Mouse (Mus musculus) hindbrain, embryonic 14.5 days (tissue): Measurements from ENCODE around the gene Hoxa10. TPM values are rescaled to one million over a fixed set of nuclear protein-coding genes. Genes with fewer than 3 reads are reported as not detected.

ENCODE experiments used
- ATAC-seq: fragments of 200-750 bp; cut with Nextera tagmentation; 2 replicates; pipeline ENCODE4 v1.8.0; 2017; ENCODE audit warnings: moderate number of reproducible peaks, mild to moderate bottlenecking, moderate TSS enrichment, moderate library complexity; ENCODE audit not compliant: low FRiP score
- DNase-seq: peaks from one replicate; pipeline ENCODE4 v3.0.0-alpha.2; 2015; ENCODE audit warnings: low spot score
- H3K27ac ChIP-seq: fragments of 300-500 bp; sonication (generic); 2 replicates; pipeline ENCODE4 v1.5.1; 2014; ENCODE audit warnings: mild to moderate bottlenecking, moderate library complexity
- H3K27me3 ChIP-seq: fragments of 300-500 bp; sonication (generic); 2 replicates; pipeline ENCODE4 v1.6.1; 2014; ENCODE audit warnings: mild to moderate bottlenecking, low read length, mixed read lengths; ENCODE audit not compliant: control insufficient read depth, insufficient read depth
- H3K36me3 ChIP-seq: fragments of 300-500 bp; sonication (generic); replicated peaks from 2 replicates; pipeline ENCODE4 v1.6.1; 2014; ENCODE audit not compliant: control insufficient read depth, insufficient read depth
- H3K4me1 ChIP-seq: fragments of 300-500 bp; sonication (generic); replicated peaks from 2 replicates; pipeline ENCODE4 v1.6.1; 2014; ENCODE audit warnings: antibody characterized with exemption, low read length, mixed read lengths; ENCODE audit not compliant: control insufficient read depth, insufficient read depth
- H3K4me2 ChIP-seq: fragments of 300-500 bp; sonication (generic); replicated peaks from 2 replicates; pipeline ENCODE4 v1.6.1; 2014; ENCODE audit warnings: mild to moderate bottlenecking, moderate library complexity
- H3K4me3 ChIP-seq: fragments of 300-500 bp; sonication (generic); replicated peaks from 2 replicates; pipeline ENCODE4 v1.5.1; 2014; ENCODE audit warnings: mild to moderate bottlenecking, low read length
- H3K9ac ChIP-seq: fragments of 300-500 bp; sonication (generic); 2 replicates; pipeline ENCODE4 v1.6.1; 2014
- H3K9me3 ChIP-seq: fragments of 300-500 bp; sonication (generic); 2 replicates; pipeline ENCODE4 v1.6.1; 2016; ENCODE audit warnings: low read length; ENCODE audit not compliant: control insufficient read depth
- WGBS: fragments of 180-500 bp; shearing (Covaris S2); extraction: QIAGEN DNeasy Blood & Tissue Kit; methylation state at CpG from one replicate; pipeline ENCODE4 v1.1.7; 2014; 5-methylcytosine and 5-hydroxymethylcytosine counted together
- polyA plus RNA-seq: library from polyadenylated mRNA; unstranded; fragments of >200 nt; fragmentation: Nextera tagmentation; extraction: Ambion mirVana; gene quantifications from 2 replicates; pipeline ENCODE4 v1.2.1, GENCODE M21; 2014

Hoxa10 gene
- polyA plus RNA-seq, 1 experiment from 2014 or later = 0.37 TPM

DNA sequence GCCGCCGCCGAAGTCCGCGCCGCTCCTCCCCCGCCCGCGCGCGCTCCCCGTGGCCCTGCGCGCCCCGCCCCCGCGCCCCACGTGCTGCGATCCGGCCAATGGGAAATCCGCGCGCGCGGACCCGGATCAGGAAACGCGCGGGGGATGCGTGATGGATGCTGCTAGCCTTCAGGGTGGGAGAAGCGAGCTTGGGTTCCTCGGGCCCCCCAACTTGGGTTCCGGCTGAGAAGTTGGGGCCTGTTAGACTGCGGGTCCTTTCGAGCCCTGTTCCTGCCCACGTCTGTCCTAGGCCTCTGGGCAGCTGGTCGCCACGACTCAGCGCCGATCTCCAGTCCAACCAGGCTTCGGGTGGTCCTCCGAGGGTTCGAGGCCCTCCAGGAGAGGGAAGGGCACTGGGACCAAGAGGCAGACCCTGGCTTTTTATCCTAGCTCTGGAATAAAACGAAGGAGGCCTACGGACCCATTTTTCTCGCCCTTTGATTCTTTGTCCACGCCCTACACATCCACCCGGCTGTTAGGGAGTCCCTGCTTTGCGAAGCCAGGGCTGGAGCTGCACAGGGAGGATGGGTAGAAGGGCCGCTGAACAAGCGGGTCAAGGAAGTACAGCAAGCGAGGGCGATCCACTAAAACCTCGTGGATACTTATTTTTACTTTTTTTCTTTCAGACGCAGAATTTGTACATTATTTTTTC lies 48.6 kb downstream of the Hoxa10 start:
- H3K27ac ChIP-seq = peak overlapping the region; percentile 95
- under 1% methylated on average over 24 of the region's 55 CpGs for WGBS
- H3K9me3 ChIP-seq = no peaks in the 10 kb centered on the region
- H3K4me2 ChIP-seq = peak overlapping the region; percentile 81
- ATAC-seq (peak; percentile 82), DNase-seq (peak; percentile 81)
- H3K36me3 ChIP-seq = no peaks in the 10 kb centered on the region
- peaks cover 88% of the 10 kb centered on the region for H3K27me3 ChIP-seq
- peak overlapping the region; percentile 51 for H3K4me3 ChIP-seq
- peak overlapping the region; percentile 70 for H3K9ac ChIP-seq
- H3K4me1 ChIP-seq = no peaks in the 10 kb centered on the region

GRCm38 (mm10) chr6:52190906-52191810 lies 49.5 kb downstream of the Hoxa10 start, which contains the start of gene Hoxa4:
TSS of gene Hoxa4 (minus strand) at chr6:52191753.
- Histone ChIP-seq H3K4me3 (peak within 1 kb of the TSS; percentile 51), H3K9ac (peak within 1 kb of the TSS; percentile 85), H3K4me1 (no peaks in the 10 kb centered on the region), H3K36me3 (no peaks in the 10 kb centered on the region), H3K4me2 (peak within 1 kb of the TSS; percentile 81), H3K27me3 (peaks cover 88% of the 10 kb centered on the region), H3K27ac (peak within 1 kb of the TSS; percentile 100), H3K9me3 (no peaks in the 10 kb centered on the region)
- peak; percentile 31 for ATAC-seq
- 1% methylated on average over 84 of the region's 102 CpGs for WGBS
- DNase-seq = no peak

DNA sequence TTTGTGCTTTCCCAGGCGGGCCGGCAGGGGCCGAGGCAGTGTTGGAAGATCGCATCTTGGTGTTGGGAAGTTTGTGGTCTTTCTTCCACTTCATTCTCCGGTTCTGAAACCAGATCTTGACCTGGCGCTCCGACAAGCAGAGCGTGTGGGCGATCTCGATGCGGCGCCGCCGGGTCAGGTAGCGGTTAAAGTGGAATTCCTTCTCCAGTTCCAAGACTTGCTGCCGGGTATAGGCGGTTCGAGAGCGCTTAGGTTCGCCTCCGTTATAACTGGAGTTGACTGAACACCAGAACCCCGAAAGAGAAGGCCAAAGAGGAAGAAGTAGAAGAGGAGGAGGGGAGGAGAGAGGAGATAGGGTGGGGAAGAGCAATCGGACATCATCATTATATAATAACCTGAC lies 50.2 kb downstream of the Hoxa10 start:
- Histone ChIP-seq H3K4me2 (peak overlapping the region; percentile 81), H3K4me3 (peak overlapping the region; percentile 51)

GRCm38 (mm10) chr6:52189909-52190308 lies 50.7 kb downstream of the Hoxa10 start:
- Histone ChIP-seq H3K27me3 (peaks cover 91% of the 10 kb centered on the region), H3K4me2 (peak overlapping the region; percentile 81), H3K9ac (peak overlapping the region; percentile 85), H3K4me1 (no peaks in the 10 kb centered on the region), H3K9me3 (no peaks in the 10 kb centered on the region), H3K4me3 (peak overlapping the region; percentile 51), H3K36me3 (no peaks in the 10 kb centered on the region), H3K27ac (peak overlapping the region; percentile 100)
- WGBS = 4% methylated on average over 8 of the region's 8 CpGs
- DNase-seq (no peak), ATAC-seq (no peak)

More for the DNA sequence above, 50.2 kb downstream of the Hoxa10 start:
- Histone ChIP-seq H3K9me3 (no peaks in the 10 kb centered on the region), H3K36me3 (no peaks in the 10 kb centered on the region), H3K27me3 (peaks cover 89% of the 10 kb centered on the region), H3K9ac (peak overlapping the region; percentile 85), H3K4me1 (no peaks in the 10 kb centered on the region), H3K27ac (peak overlapping the region; percentile 100)
- ATAC-seq (no peak), DNase-seq (no peak)
- under 1% methylated on average over 23 of the region's 23 CpGs for WGBS

GRCm38 (mm10) chr6:52189172-52189591 lies 51.5 kb downstream of the Hoxa10 start:
- peak overlapping the region; percentile 100 for H3K27ac ChIP-seq
- peak overlapping the region; percentile 85 for H3K9ac ChIP-seq
- 0 out of 2 replicates have a peak, but pooled peaks cover 7% of the 10 kb centered on the region for H3K4me1 ChIP-seq
- peaks cover 91% of the 10 kb centered on the region for H3K27me3 ChIP-seq
- no peaks in the 10 kb centered on the region for H3K9me3 ChIP-seq
- H3K4me3 ChIP-seq = peak overlapping the region; percentile 51
- H3K4me2 ChIP-seq = peak overlapping the region; percentile 81
- DNase-seq (no peak), ATAC-seq (no peak)
- no peaks in the 10 kb centered on the region for H3K36me3 ChIP-seq
- 8% methylated on average over 5 of the region's 5 CpGs for WGBS

DNA sequence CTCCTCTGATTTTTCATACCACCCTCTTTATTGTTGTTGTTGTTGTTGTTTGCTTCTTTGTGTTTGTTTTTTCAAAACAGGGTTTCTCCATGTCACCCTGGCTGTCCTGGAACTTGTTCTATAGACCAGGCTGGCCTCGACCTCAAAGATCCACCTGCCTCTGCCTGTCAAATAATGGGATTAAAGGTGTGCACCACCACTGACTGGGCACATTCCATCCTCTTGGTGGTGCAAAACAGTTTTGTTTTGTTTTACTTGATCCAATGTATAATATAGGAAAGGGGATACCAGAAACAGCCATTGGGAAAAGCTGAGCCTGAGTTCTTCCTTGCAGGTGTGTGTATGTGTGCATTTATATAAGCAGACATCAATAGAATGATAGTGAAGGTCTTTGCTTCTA lies 54.2 kb downstream of the Hoxa10 start:
- peaks cover 17% of the 10 kb centered on the region; the same call in 1 of the 2 replicates for H3K4me1 ChIP-seq
- no peak overlapping the region for H3K4me3 ChIP-seq
- H3K27me3 ChIP-seq = peaks cover 94% of the 10 kb centered on the region
- H3K9me3 ChIP-seq = no peaks in the 10 kb centered on the region
- no peak for ATAC-seq
- H3K4me2 ChIP-seq = peak overlapping the region; percentile 81
- 0 out of 2 replicates have a peak overlapping the region, but pooled peaks have one; percentile 6 for H3K9ac ChIP-seq
- DNase-seq = no peak
- no peaks in the 10 kb centered on the region for H3K36me3 ChIP-seq
- WGBS = 11% methylated on average over 1 of the region's 1 CpGs
- peak overlapping the region; percentile 100 for H3K27ac ChIP-seq

DNA sequence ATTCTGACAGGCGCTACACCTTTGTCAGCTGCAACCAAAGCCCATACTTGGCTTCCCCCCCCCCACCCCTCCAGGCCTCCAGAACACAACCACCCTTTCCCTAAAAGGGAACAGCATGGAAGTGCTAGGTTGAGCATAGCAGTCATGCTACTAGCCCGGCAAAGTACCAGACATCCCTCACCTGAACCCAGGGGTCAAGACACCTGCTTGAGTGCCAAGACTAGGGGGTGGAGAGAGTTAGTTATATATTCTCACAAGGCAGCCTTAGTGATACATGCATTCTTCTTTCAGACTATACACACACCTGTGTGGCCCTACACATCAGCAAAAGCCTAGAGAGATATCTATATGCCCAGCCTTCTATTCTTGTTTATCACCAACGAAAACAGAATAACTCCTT lies 54.8 kb downstream of the Hoxa10 start:
- peaks cover 98% of the 10 kb centered on the region for H3K27me3 ChIP-seq
- no peaks in the 10 kb centered on the region for H3K9me3 ChIP-seq
- H3K4me2 ChIP-seq = peak overlapping the region; percentile 81

DNA sequence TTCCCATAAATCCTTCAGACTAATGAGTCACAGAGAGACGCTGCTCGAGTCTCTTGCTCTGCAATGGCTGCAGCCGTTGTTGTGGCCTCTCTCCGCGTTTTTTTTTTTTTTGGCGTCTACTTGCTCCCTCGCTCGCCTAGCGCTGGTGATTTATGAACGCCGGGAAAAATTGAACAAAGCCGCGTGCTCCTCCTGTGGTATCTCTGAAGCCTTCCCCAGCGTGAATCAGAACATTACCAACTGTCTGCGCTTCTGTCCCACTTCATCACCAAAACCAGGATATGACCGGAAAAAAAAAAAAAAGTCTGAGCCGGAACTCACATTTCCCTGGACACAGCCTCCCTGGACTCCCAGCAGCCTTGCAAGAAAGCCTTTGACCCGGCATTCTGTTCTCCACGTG lies 55.4 kb downstream of the Hoxa10 start:
- Histone ChIP-seq H3K27ac (peak overlapping the region; percentile 100), H3K4me3 (peak overlapping the region; percentile 20), H3K9ac (peak overlapping the region; percentile 99), H3K36me3 (no peaks in the 10 kb centered on the region), H3K4me2 (peak overlapping the region; percentile 81), H3K4me1 (peaks cover 17% of the 10 kb centered on the region), H3K9me3 (no peaks in the 10 kb centered on the region), H3K27me3 (peaks cover 97% of the 10 kb centered on the region)
- DNase-seq = no peak
- WGBS = 2% methylated on average over 19 of the region's 19 CpGs
- ATAC-seq = no peak

More for the DNA sequence above, 54.8 kb downstream of the Hoxa10 start:
- peak overlapping the region; percentile 100 for H3K27ac ChIP-seq
- H3K4me3 ChIP-seq = peak overlapping the region; percentile 20
- no peak for DNase-seq
- H3K9ac ChIP-seq = no peak overlapping the region
- no peak for ATAC-seq
- WGBS = 10% methylated on average over 3 of the region's 3 CpGs
- no peaks in the 10 kb centered on the region for H3K36me3 ChIP-seq
- H3K4me1 ChIP-seq = peaks cover 17% of the 10 kb centered on the region

DNA sequence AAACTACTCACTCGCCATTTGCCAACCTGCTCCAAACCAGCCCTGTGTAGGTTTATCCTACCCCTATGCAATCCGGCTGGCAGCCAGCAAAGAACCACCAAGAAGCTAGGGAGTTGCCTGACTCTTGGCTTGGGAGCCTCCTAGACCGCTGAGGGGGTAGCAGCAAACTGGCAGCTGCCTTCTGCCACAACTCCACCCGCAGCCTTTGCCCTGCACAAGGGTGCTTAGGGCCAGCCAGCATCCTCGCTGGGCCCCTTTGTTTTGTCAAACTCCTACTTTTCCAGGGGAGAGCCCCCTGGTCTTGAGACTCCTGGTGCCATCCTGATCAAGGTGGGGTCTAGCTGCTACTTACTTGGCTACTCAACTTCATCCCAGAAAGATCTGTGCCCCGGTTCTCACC lies 56.0 kb downstream of the Hoxa10 start:
- Histone ChIP-seq H3K9ac (peak overlapping the region; percentile 99), H3K4me2 (peak overlapping the region; percentile 81), H3K9me3 (no peaks in the 10 kb centered on the region), H3K4me3 (peak overlapping the region; percentile 20), H3K27ac (peak overlapping the region; percentile 100), H3K4me1 (peaks cover 17% of the 10 kb centered on the region), H3K27me3 (peaks cover 95% of the 10 kb centered on the region), H3K36me3 (no peaks in the 10 kb centered on the region)
- no peak for DNase-seq
- 3% methylated on average over 6 of the region's 6 CpGs for WGBS
- ATAC-seq = 0 out of 2 replicates have a peak, but pooled peaks have one; percentile 5
